Mouse (Mus musculus): ENCODE results near the gene Pla2r1. TPM values are rescaled to one million over a fixed set of nuclear protein-coding genes. Genes with fewer than 3 reads are reported as not detected.

The Pla2r1 gene
- not detected for total RNA-seq (2023)

GRCm38 (mm10) chr2:60552902-60553682, at the start of gene Pla2r1:
Pla2r1 (minus strand) TSS chr2:60553308.

GRCm38 (mm10) chr2:60382858-60383669, 170.0 kb downstream of the Pla2r1 start, which contains the start of gene Ly75:
Ly75 (minus strand) TSS chr2:60383303.

Other genes with a start within 250 kb of the Pla2r1 start
- 20.3 TPM for gene Ly75, start 170.0 kb downstream of the Pla2r1 start, total RNA-seq (2023)
- gene Itgb6, start 169.3 kb upstream of the Pla2r1 start, total RNA-seq (2023): not detected